Mouse (Mus musculus) embryonic facial prominence, embryonic 15.5 days (tissue): ENCODE measurements around the gene Mecom. TPM values are rescaled to one million over a fixed set of nuclear protein-coding genes. Genes with fewer than 3 reads are reported as not detected.
"Not testable (repeated sequence)": the region's sequence is repeated elsewhere in the genome, so short reads cannot be mapped to it uniquely, and the experiment has no call there.

Experiments
- ATAC-seq: fragments of 200-750 bp; cut with Nextera tagmentation; 2 replicates; pipeline ENCODE4 v1.8.0; 2017; ENCODE audit warnings: low read depth, moderate TSS enrichment; ENCODE audit not compliant: insufficient number of reproducible peaks, low FRiP score, low TSS enrichment
- H3K27ac ChIP-seq: fragments of 300-500 bp; sonication (generic); replicated peaks from 2 replicates; pipeline ENCODE4 v1.5.1; 2015; ENCODE audit warnings: mild to moderate bottlenecking, inconsistent platforms
- H3K27me3 ChIP-seq: fragments of 300-500 bp; sonication (generic); 2 replicates; pipeline ENCODE4 v1.6.1; 2015; ENCODE audit warnings: inconsistent platforms
- H3K36me3 ChIP-seq: fragments of 300-500 bp; sonication (generic); 2 replicates; pipeline ENCODE4 v1.6.1; 2015; ENCODE audit warnings: mild to moderate bottlenecking, inconsistent platforms
- H3K4me1 ChIP-seq: fragments of 300-500 bp; sonication (generic); 2 replicates; pipeline ENCODE4 v1.6.1; 2015; ENCODE audit warnings: inconsistent platforms
- H3K4me2 ChIP-seq: fragments of 300-500 bp; sonication (generic); replicated peaks from 2 replicates; pipeline ENCODE4 v1.6.1; 2015; ENCODE audit warnings: mild to moderate bottlenecking, inconsistent platforms
- H3K4me3 ChIP-seq: fragments of 300-500 bp; sonication (generic); replicated peaks from 2 replicates; pipeline ENCODE4 v1.5.1; 2015; ENCODE audit warnings: mild to moderate bottlenecking, inconsistent platforms
- H3K9ac ChIP-seq: fragments of 300-500 bp; sonication (generic); 2 replicates; pipeline ENCODE4 v1.6.1; 2015; ENCODE audit warnings: inconsistent platforms
- H3K9me3 ChIP-seq: fragments of 300-500 bp; sonication (generic); replicated peaks from 2 replicates; pipeline ENCODE4 v1.6.1; 2016; ENCODE audit warnings: inconsistent platforms
- WGBS: fragments of 180-500 bp; shearing (Covaris S2); methylation state at CpG from one replicate; pipeline ENCODE4 v1.1.7; 2015; 5-methylcytosine and 5-hydroxymethylcytosine counted together
- polyA plus RNA-seq: library from polyadenylated mRNA; unstranded; fragments of >200 nt; fragmentation: Nextera tagmentation; extraction: Ambion mirVana; gene quantifications from 2 replicates; pipeline ENCODE4 v1.2.1, GENCODE M21; 2015

The Mecom gene
- polyA plus RNA-seq, 1 experiment from 2014 or later: 8.8 TPM

GRCm38 (mm10) chr3:30436131-30436530 is 111.7 kb downstream of the Mecom start:
- H3K4me3 ChIP-seq: no peak overlapping the region
- no peak overlapping the region for H3K4me2 ChIP-seq
- H3K27ac ChIP-seq: no peak overlapping the region
- no peaks in the 10 kb centered on the region for H3K27me3 ChIP-seq
- H3K9ac ChIP-seq: no peak overlapping the region
- 37% methylated on average over 9 of the region's 9 CpGs for whole genome bisulfite sequencing
- H3K9me3 ChIP-seq: no peaks in the 10 kb centered on the region
- ATAC-seq: no peak
- no peaks in the 10 kb centered on the region for H3K4me1 ChIP-seq
- no peaks in the 10 kb centered on the region for H3K36me3 ChIP-seq

- Histone ChIP-seq H3K4me2 (no peak overlapping the region), H3K27ac (no peak overlapping the region), H3K9ac (no peak overlapping the region), H3K4me1 (no peaks in the 10 kb centered on the region), H3K27me3 (no peaks in the 10 kb centered on the region), H3K4me3 (no peak overlapping the region), H3K9me3 (no peaks in the 10 kb centered on the region), H3K36me3 (no peaks in the 10 kb centered on the region)
- no peak for ATAC-seq
- WGBS: 78% methylated on average over 5 of the region's 5 CpGs
These were observed 118.9 kb downstream of the Mecom start for GRCm38 (mm10) chr3:30428877-30429276.

DNA sequence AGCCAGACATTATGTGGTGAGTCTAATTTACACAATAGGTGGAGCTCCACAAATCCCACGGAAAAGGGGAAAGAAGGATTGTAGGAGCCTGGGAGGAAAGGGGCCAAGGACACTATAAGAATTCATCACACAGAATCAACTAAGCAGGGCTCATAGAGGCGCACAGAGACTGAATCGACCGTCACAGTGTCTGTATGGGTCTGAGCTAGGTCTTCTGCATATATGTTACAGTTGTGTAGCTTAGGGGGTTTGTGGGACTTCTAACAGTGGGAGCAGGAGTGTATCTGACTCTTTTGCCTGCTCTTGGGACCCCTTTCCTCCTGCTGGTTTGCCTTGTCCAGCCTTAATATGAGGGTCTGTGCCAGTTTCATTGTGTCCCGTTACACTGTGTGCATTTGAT is 123.8 kb downstream of the Mecom start:
- H3K4me1 ChIP-seq: no peaks in the 10 kb centered on the region
- 89% methylated on average over 5 of the region's 5 CpGs for WGBS
- H3K36me3 ChIP-seq: no peaks in the 10 kb centered on the region
- H3K27me3 ChIP-seq: no peaks in the 10 kb centered on the region
- H3K27ac ChIP-seq: no peak overlapping the region
- ATAC-seq: no peak
- no peak overlapping the region for H3K9ac ChIP-seq
- no peak overlapping the region for H3K4me2 ChIP-seq
- no peak overlapping the region for H3K4me3 ChIP-seq
- no peaks in the 10 kb centered on the region for H3K9me3 ChIP-seq

GRCm38 (mm10) chr3:30421948-30422347 is 125.9 kb downstream of the Mecom start:
- not testable (repeated sequence) for H3K9ac ChIP-seq, H3K27ac ChIP-seq, H3K27me3 ChIP-seq, H3K9me3 ChIP-seq, H3K36me3 ChIP-seq, H3K4me3 ChIP-seq, H3K4me2 ChIP-seq, H3K4me1 ChIP-seq, ATAC-seq
- WGBS: 93% methylated on average over 4 of the region's 4 CpGs

DNA sequence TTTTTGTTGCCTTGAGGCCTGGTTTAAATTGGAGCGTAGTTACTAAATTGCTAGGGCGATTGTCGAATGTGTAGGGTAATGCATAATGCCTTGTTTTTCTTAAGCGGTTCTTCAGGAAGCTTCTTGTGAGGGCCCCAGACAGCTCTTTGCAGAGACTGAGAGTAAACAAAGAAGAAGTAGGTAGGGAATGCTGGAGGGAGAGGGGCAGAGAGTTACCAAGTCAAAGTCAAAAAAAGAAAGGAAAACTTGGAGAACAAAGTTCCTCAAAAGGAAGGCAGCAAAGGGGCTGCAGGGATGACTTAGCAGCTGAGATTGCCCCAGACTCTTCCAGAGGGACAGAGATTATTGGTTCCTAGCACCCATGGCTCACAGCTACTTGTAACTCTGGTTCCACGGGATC is 126.9 kb downstream of the Mecom start:
- ATAC-seq: no peak
- Histone ChIP-seq H3K9me3 (no peaks in the 10 kb centered on the region), H3K36me3 (no peaks in the 10 kb centered on the region), H3K27me3 (no peaks in the 10 kb centered on the region), H3K4me1 (no peaks in the 10 kb centered on the region), H3K9ac (no peak overlapping the region), H3K4me3 (no peak overlapping the region), H3K27ac (no peak overlapping the region), H3K4me2 (no peak overlapping the region)
- WGBS: 40% methylated on average over 5 of the region's 5 CpGs

- Histone ChIP-seq H3K36me3 (no peaks in the 10 kb centered on the region), H3K4me3 (no peak overlapping the region), H3K4me1 (no peaks in the 10 kb centered on the region), H3K4me2 (no peak overlapping the region), H3K9me3 (no peaks in the 10 kb centered on the region), H3K27ac (no peak overlapping the region), H3K27me3 (no peaks in the 10 kb centered on the region), H3K9ac (no peak overlapping the region)
- ATAC-seq: no peak
- 87% methylated on average over 6 of the region's 6 CpGs for WGBS
These were observed 133.6 kb downstream of the Mecom start for GRCm38 (mm10) chr3:30414173-30414572.

GRCm38 (mm10) chr3:30410778-30411177 is 137.0 kb downstream of the Mecom start:
- WGBS: 46% methylated on average over 4 of the region's 4 CpGs
- no peak overlapping the region for H3K27ac ChIP-seq

GRCm38 (mm10) chr3:30404821-30405220 is 143.0 kb downstream of the Mecom start:
- Histone ChIP-seq H3K27me3 (no peaks in the 10 kb centered on the region), H3K4me2 (no peak overlapping the region), H3K4me1 (no peaks in the 10 kb centered on the region), H3K4me3 (no peak overlapping the region), H3K9me3 (no peaks in the 10 kb centered on the region), H3K36me3 (no peaks in the 10 kb centered on the region), H3K9ac (no peak overlapping the region), H3K27ac (no peak overlapping the region)
- ATAC-seq: no peak
- 84% methylated on average over 4 of the region's 4 CpGs for WGBS

More at GRCm38 (mm10) chr3:30410778-30411177, 137.0 kb downstream of the Mecom start:
- no peaks in the 10 kb centered on the region for H3K9me3 ChIP-seq
- H3K27me3 ChIP-seq: no peaks in the 10 kb centered on the region
- no peaks in the 10 kb centered on the region for H3K4me1 ChIP-seq
- H3K9ac ChIP-seq: no peak overlapping the region
- no peak overlapping the region for H3K4me3 ChIP-seq
- H3K36me3 ChIP-seq: no peaks in the 10 kb centered on the region
- no peak for ATAC-seq
- H3K4me2 ChIP-seq: no peak overlapping the region

GRCm38 (mm10) chr3:30398911-30399310 is 148.9 kb downstream of the Mecom start:
- Histone ChIP-seq H3K27me3 (no peaks in the 10 kb centered on the region), H3K4me3 (no peak overlapping the region), H3K9me3 (no peaks in the 10 kb centered on the region), H3K9ac (no peak overlapping the region), H3K4me1 (no peaks in the 10 kb centered on the region), H3K4me2 (no peak overlapping the region), H3K27ac (no peak overlapping the region), H3K36me3 (no peaks in the 10 kb centered on the region)
- 75% methylated on average over 7 of the region's 7 CpGs for WGBS
- no peak for ATAC-seq

- H3K4me1 ChIP-seq: 0 out of 2 replicates have a peak, but pooled peaks cover 3% of the 10 kb centered on the region
- H3K9me3 ChIP-seq: no peaks in the 10 kb centered on the region
- no peak overlapping the region for H3K27ac ChIP-seq
- H3K4me2 ChIP-seq: no peak overlapping the region
- no peak overlapping the region for H3K9ac ChIP-seq
- WGBS: 66% methylated on average over 4 of the region's 4 CpGs
- H3K4me3 ChIP-seq: no peak overlapping the region
- no peaks in the 10 kb centered on the region for H3K36me3 ChIP-seq
- no peak for ATAC-seq
- no peaks in the 10 kb centered on the region for H3K27me3 ChIP-seq
These were observed 152.9 kb downstream of the Mecom start for GRCm38 (mm10) chr3:30394911-30395310.

GRCm38 (mm10) chr3:30392662-30393061 is 155.1 kb downstream of the Mecom start:
- H3K36me3 ChIP-seq: no peaks in the 10 kb centered on the region
- no peak overlapping the region for H3K27ac ChIP-seq
- no peaks in the 10 kb centered on the region for H3K9me3 ChIP-seq
- H3K4me2 ChIP-seq: no peak overlapping the region
- no peak overlapping the region for H3K9ac ChIP-seq
- WGBS: 41% methylated on average over 4 of the region's 4 CpGs
- 0 out of 2 replicates have a peak, but pooled peaks cover 2% of the 10 kb centered on the region for H3K27me3 ChIP-seq
- 0 out of 2 replicates have a peak, but pooled peaks cover 3% of the 10 kb centered on the region for H3K4me1 ChIP-seq
- H3K4me3 ChIP-seq: no peak overlapping the region
- ATAC-seq: no peak

DNA sequence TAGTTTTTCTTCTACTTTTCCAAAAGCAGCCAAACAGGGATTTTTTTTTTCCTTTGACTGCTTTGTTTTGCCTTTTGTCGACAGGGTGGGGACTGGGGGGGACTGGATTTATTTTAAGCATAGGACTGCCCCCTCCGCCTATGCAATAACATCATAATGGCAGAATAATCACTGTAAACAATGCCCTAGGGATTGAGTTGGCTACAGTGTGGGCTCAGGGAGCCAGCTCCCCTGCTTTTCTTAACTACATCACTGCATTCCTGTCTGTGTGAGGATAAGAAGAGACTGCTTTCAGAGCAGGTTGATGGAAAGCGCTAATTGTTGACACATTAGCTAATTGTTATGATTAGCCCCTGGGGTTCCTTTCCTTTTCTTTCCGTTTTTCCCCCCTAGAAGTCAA is 155.6 kb downstream of the Mecom start:
- Histone ChIP-seq H3K9me3 (no peaks in the 10 kb centered on the region), H3K27ac (no peak overlapping the region), H3K27me3 (0 out of 2 replicates have a peak, but pooled peaks cover 2% of the 10 kb centered on the region), H3K4me3 (no peak overlapping the region), H3K9ac (no peak overlapping the region), H3K4me2 (no peak overlapping the region), H3K36me3 (no peaks in the 10 kb centered on the region), H3K4me1 (0 out of 2 replicates have a peak, but pooled peaks cover 3% of the 10 kb centered on the region)
- no peak for ATAC-seq
- WGBS: 22% methylated on average over 4 of the region's 4 CpGs
